ENCODE assay signal across 7 mouse cellular contexts in genomic region chr11:69695046-69695360, GRCm38 (mm10). TPM values are rescaled to one million over a fixed set of nuclear protein-coding genes. Genes with fewer than 3 reads are reported as not detected.
DNase-seq lines count a peak whose midpoint lies in the region; ATAC-seq and TF ChIP-seq lines count a peak whose summit lies in the region.

No protein-coding gene starts in this region.

- peak overlapping the region; percentile 56 for H3K4me3 ChIP-seq in lung, embryonic 14.5 days (ENCODE audit: low read depth, low read length)
- H3K4me3 ChIP-seq in forebrain, embryonic 11.5 days (ENCODE audit: low read depth, low read length): peak overlapping the region; percentile 40; the same call in 1 of the 2 replicates
- H3K4me3 ChIP-seq in limb, embryonic 11.5 days (ENCODE audit: low read depth, low read length): peak overlapping the region; percentile 39; the same call in 1 of the 2 replicates
- peak overlapping the region; percentile 47 for H3K4me3 ChIP-seq in neural tube, embryonic 15.5 days (replicated peaks)

- WGBS in lung, embryonic 14.5 days: 14% methylated on average over 6 of the region's 6 CpGs
- 33% methylated on average over 6 of the region's 6 CpGs for WGBS in forebrain, embryonic 11.5 days
- WGBS in limb, embryonic 11.5 days: 29% methylated on average over 6 of the region's 6 CpGs
- WGBS in neural tube, embryonic 15.5 days: 30% methylated on average over 6 of the region's 6 CpGs

- H3K27ac ChIP-seq in lung, embryonic 14.5 days (ENCODE audit: low read depth): no peak overlapping the region; the same call in 1 of the 2 replicates
- no peak overlapping the region for H3K27ac ChIP-seq in forebrain, embryonic 11.5 days (ENCODE audit: low read depth, low read length)
- 0 out of 2 replicates have a peak overlapping the region, but pooled peaks have one; percentile 15 for H3K27ac ChIP-seq in limb, embryonic 11.5 days (replicated peaks; ENCODE audit: low read depth, low read length)
- H3K27ac ChIP-seq in neural tube, embryonic 15.5 days (replicated peaks): no peak overlapping the region

- peak overlapping the region; percentile 84 for H3K9ac ChIP-seq in lung, embryonic 14.5 days
- H3K9ac ChIP-seq in forebrain, embryonic 11.5 days (ENCODE audit: low read length): peak overlapping the region; percentile 75; the same call in 1 of the 2 replicates
- H3K9ac ChIP-seq in limb, embryonic 11.5 days (ENCODE audit: low read length): peak overlapping the region; percentile 80
- H3K9ac ChIP-seq in neural tube, embryonic 15.5 days (replicated peaks): peak overlapping the region; percentile 63

- no peaks in the 10 kb centered on the region for H3K9me3 ChIP-seq in lung, embryonic 14.5 days (ENCODE audit: low read depth, low read length)
- no peaks in the 10 kb centered on the region for H3K9me3 ChIP-seq in forebrain, embryonic 11.5 days (ENCODE audit: control insufficient read depth, low read length)
- H3K9me3 ChIP-seq in limb, embryonic 11.5 days (ENCODE audit: control insufficient read depth, low read length): no peaks in the 10 kb centered on the region
- H3K9me3 ChIP-seq in neural tube, embryonic 15.5 days (replicated peaks): no peaks in the 10 kb centered on the region

- peak; percentile 22; the same call in 1 of the 2 replicates for ATAC-seq in lung, embryonic 14.5 days (ENCODE audit: insufficient read depth)
- ATAC-seq in forebrain, embryonic 11.5 days (replicated peaks; ENCODE audit: low FRiP score): no peak
- ATAC-seq in limb, embryonic 11.5 days (ENCODE audit: insufficient number of reproducible peaks, low FRiP score, low TSS enrichment, low read depth): 0 out of 2 replicates have a peak, but pooled peaks have one; percentile 4
- ATAC-seq in neural tube, embryonic 15.5 days (ENCODE audit: low FRiP score): no peak

- no peaks in the 10 kb centered on the region for H3K27me3 ChIP-seq in lung, embryonic 14.5 days (ENCODE audit: insufficient read depth, low read length)
- no peaks in the 10 kb centered on the region for H3K27me3 ChIP-seq in forebrain, embryonic 11.5 days (ENCODE audit: control insufficient read depth, insufficient read depth, low read length)
- no peaks in the 10 kb centered on the region for H3K27me3 ChIP-seq in limb, embryonic 11.5 days (ENCODE audit: control insufficient read depth, insufficient read depth, low read length)
- H3K27me3 ChIP-seq in neural tube, embryonic 15.5 days (replicated peaks): no peaks in the 10 kb centered on the region

- TF ChIP-seq CTCF in lung, embryonic 14.5 days (IDR thresholded peaks at IDR 0.05; ENCODE audit: low read depth): no peak

- DNase-seq in lung, embryonic 14.5 days: no peak
- DNase-seq in lung, postnatal 14 days: no peak
- no peak for DNase-seq in forebrain, embryonic 11.5 days (ENCODE audit: low spot score)
- DNase-seq in limb, embryonic 11.5 days (ENCODE audit: low spot score): no peak
- DNase-seq in gastrocnemius, postnatal 36 days: no peak
- no peak for DNase-seq in cerebellum, postnatal 14 days

- H3K4me1 ChIP-seq in lung, embryonic 14.5 days (ENCODE audit: insufficient read depth): no peaks in the 10 kb centered on the region
- H3K4me1 ChIP-seq in forebrain, embryonic 11.5 days (replicated peaks; ENCODE audit: control insufficient read depth, insufficient read depth, low read length): peaks cover 7% of the 10 kb centered on the region
- peaks cover 10% of the 10 kb centered on the region for H3K4me1 ChIP-seq in limb, embryonic 11.5 days (ENCODE audit: control insufficient read depth, insufficient read depth, low read length)
- peaks cover 15% of the 10 kb centered on the region for H3K4me1 ChIP-seq in neural tube, embryonic 15.5 days

- intact Hi-C loops in gastrocnemius, postnatal 36 days (cut with DNase I): no loop called here

- no peaks in the 10 kb centered on the region for H3K36me3 ChIP-seq in lung, embryonic 14.5 days (ENCODE audit: insufficient read depth)
- no peaks in the 10 kb centered on the region for H3K36me3 ChIP-seq in forebrain, embryonic 11.5 days (ENCODE audit: control insufficient read depth, insufficient read depth, low read length)
- no peaks in the 10 kb centered on the region for H3K36me3 ChIP-seq in limb, embryonic 11.5 days (ENCODE audit: control insufficient read depth, insufficient read depth, low read length)
- no peaks in the 10 kb centered on the region for H3K36me3 ChIP-seq in neural tube, embryonic 15.5 days

- peak overlapping the region; percentile 92 for H3K4me2 ChIP-seq in lung, embryonic 14.5 days
- H3K4me2 ChIP-seq in forebrain, embryonic 11.5 days (ENCODE audit: low read depth, low read length, severe bottlenecking): peak overlapping the region; percentile 90
- H3K4me2 ChIP-seq in limb, embryonic 11.5 days (ENCODE audit: low read depth, severe bottlenecking): peak overlapping the region; percentile 88; the same call in 1 of the 2 replicates
- H3K4me2 ChIP-seq in neural tube, embryonic 15.5 days: peak overlapping the region; percentile 92

RNA-seq across cellular contexts. Expression of gene Tnfsf12, which starts 0.6 kb away (rescaled TPM):
- 10.0 and 11.6 TPM in 2 replicates for polyA plus RNA-seq in lung, embryonic 14.5 days (2014; fragmentation: Nextera tagmentation; extraction: Ambion mirVana)
- polyA plus RNA-seq in forebrain, embryonic 11.5 days (2014; fragmentation: Nextera tagmentation; extraction: Ambion mirVana): 2.4 TPM in 2 replicates
- polyA plus RNA-seq in limb, embryonic 11.5 days (2014; fragmentation: Nextera tagmentation; extraction: Ambion mirVana): 2.6 and 3.3 TPM in 2 replicates
- polyA plus RNA-seq in neural tube, embryonic 15.5 days (2015; fragmentation: Nextera tagmentation; extraction: Ambion mirVana): 4.1 and 5.3 TPM in 2 replicates
- 10 to 100 TPM in 1 of 2 experiments, 1 to 10 TPM in 1; 8.6 to 10.4 TPM for total RNA-seq in gastrocnemius, postnatal 36 days (2021)

RNA-seq across cellular contexts. Expression of gene Tnfsfm13, which starts 0.9 kb away (rescaled TPM):
- 4.4 and 5.3 TPM in 2 replicates for polyA plus RNA-seq in lung, embryonic 14.5 days (2014; fragmentation: Nextera tagmentation; extraction: Ambion mirVana)
- polyA plus RNA-seq in forebrain, embryonic 11.5 days (2014; fragmentation: Nextera tagmentation; extraction: Ambion mirVana): 0.60 and 1.2 TPM in 2 replicates
- polyA plus RNA-seq in limb, embryonic 11.5 days (2014; fragmentation: Nextera tagmentation; extraction: Ambion mirVana): 1.1 and 1.3 TPM in 2 replicates
- 1.8 and 2.3 TPM in 2 replicates for polyA plus RNA-seq in neural tube, embryonic 15.5 days (2015; fragmentation: Nextera tagmentation; extraction: Ambion mirVana)
- 1 to 10 TPM; 1.3 to 1.5 TPM for total RNA-seq in gastrocnemius, postnatal 36 days (2021)

RNA-seq across cellular contexts. Expression of gene Tnfsf13, which starts 9.4 kb away (rescaled TPM):
- polyA plus RNA-seq in lung, embryonic 14.5 days (2014; fragmentation: Nextera tagmentation; extraction: Ambion mirVana): 0.64 and 0.93 TPM in 2 replicates
- polyA plus RNA-seq in forebrain, embryonic 11.5 days (2014; fragmentation: Nextera tagmentation; extraction: Ambion mirVana): not detected in 2 replicates
- polyA plus RNA-seq in limb, embryonic 11.5 days (2014; fragmentation: Nextera tagmentation; extraction: Ambion mirVana): not detected in 2 replicates
- 0.19 and 0.43 TPM in 2 replicates for polyA plus RNA-seq in neural tube, embryonic 15.5 days (2015; fragmentation: Nextera tagmentation; extraction: Ambion mirVana)
- total RNA-seq in gastrocnemius, postnatal 36 days (2021): under 1 TPM; 0.39 to 0.92 TPM

RNA-seq across cellular contexts. Expression of gene Senp3, which starts 13.1 kb away (rescaled TPM):
- 78.7 and 95.0 TPM in 2 replicates for polyA plus RNA-seq in lung, embryonic 14.5 days (2014; fragmentation: Nextera tagmentation; extraction: Ambion mirVana)
- 110 and 117 TPM in 2 replicates for polyA plus RNA-seq in forebrain, embryonic 11.5 days (2014; fragmentation: Nextera tagmentation; extraction: Ambion mirVana)
- polyA plus RNA-seq in limb, embryonic 11.5 days (2014; fragmentation: Nextera tagmentation; extraction: Ambion mirVana): 125 and 127 TPM in 2 replicates
- 90.8 and 109 TPM in 2 replicates for polyA plus RNA-seq in neural tube, embryonic 15.5 days (2015; fragmentation: Nextera tagmentation; extraction: Ambion mirVana)
- total RNA-seq in gastrocnemius, postnatal 36 days (2021): 10 to 100 TPM; 22.7 TPM

RNA-seq across cellular contexts. Expression of gene Eif4a1, which starts 22.8 kb away (rescaled TPM):
- polyA plus RNA-seq in lung, embryonic 14.5 days (2014; fragmentation: Nextera tagmentation; extraction: Ambion mirVana): 695 and 712 TPM in 2 replicates
- polyA plus RNA-seq in forebrain, embryonic 11.5 days (2014; fragmentation: Nextera tagmentation; extraction: Ambion mirVana): 827 and 855 TPM in 2 replicates
- 759 and 892 TPM in 2 replicates for polyA plus RNA-seq in limb, embryonic 11.5 days (2014; fragmentation: Nextera tagmentation; extraction: Ambion mirVana)
- 437 and 477 TPM in 2 replicates for polyA plus RNA-seq in neural tube, embryonic 15.5 days (2015; fragmentation: Nextera tagmentation; extraction: Ambion mirVana)
- total RNA-seq in gastrocnemius, postnatal 36 days (2021): 100 to 1,000 TPM in 1 of 2 experiments, 10 to 100 TPM in 1; 74.1 to 103 TPM

Comparison
In these comparisons a context has a peak if more than half of its experiments do, and no peak if none do; other contexts are left out.
1. ATAC-seq: peak in lung, embryonic 14.5 days (single experiment) and limb, embryonic 11.5 days (single experiment); none in forebrain, embryonic 11.5 days (single experiment) and neural tube, embryonic 15.5 days (single experiment).
2. Peak in every context shown above with its lines, with median percentiles within 50 percentile points of each other: H3K4me2 ChIP-seq, H3K4me3 ChIP-seq and H3K9ac ChIP-seq.